Mouse (Mus musculus) intestine, embryonic 15.5 days (tissue): ENCODE measurements at regions not wholly inside any gene's neighbourhood (a gene's known extent, or its start where the extent isn't known, plus 50 kb on each side); places are given as distances from the start of the nearest gene placed in this dataset.

ENCODE experiments used
- ATAC-seq: fragments of 200-750 bp; cut with Nextera tagmentation; 2 replicates; pipeline ENCODE4 v1.8.0; 2017; ENCODE audit warnings: moderate TSS enrichment, moderate library complexity
- H3K27ac ChIP-seq: fragments of 300-500 bp; sonication (generic); 2 replicates; pipeline ENCODE4 v1.5.1; 2015; ENCODE audit warnings: mild to moderate bottlenecking, inconsistent platforms
- H3K27me3 ChIP-seq: fragments of 300-500 bp; sonication (generic); replicated peaks from 2 replicates; pipeline ENCODE4 v1.6.1; 2015; ENCODE audit warnings: inconsistent platforms
- H3K36me3 ChIP-seq: fragments of 300-500 bp; sonication (generic); 2 replicates; pipeline ENCODE4 v1.6.1; 2015; ENCODE audit warnings: inconsistent platforms
- H3K4me1 ChIP-seq: fragments of 300-500 bp; sonication (generic); replicated peaks from 2 replicates; pipeline ENCODE4 v1.6.1; 2015; ENCODE audit warnings: inconsistent platforms
- H3K4me2 ChIP-seq: fragments of 300-500 bp; sonication (generic); replicated peaks from 2 replicates; pipeline ENCODE4 v1.6.1; 2015; ENCODE audit warnings: mild to moderate bottlenecking, inconsistent platforms
- H3K4me3 ChIP-seq: fragments of 300-500 bp; sonication (generic); replicated peaks from 2 replicates; pipeline ENCODE4 v1.5.1; 2015; ENCODE audit warnings: inconsistent platforms
- H3K9ac ChIP-seq: fragments of 300-500 bp; sonication (generic); 2 replicates; pipeline ENCODE4 v1.6.1; 2015; ENCODE audit warnings: inconsistent platforms
- H3K9me3 ChIP-seq: fragments of 300-500 bp; sonication (generic); 2 replicates; pipeline ENCODE4 v1.6.1; 2016; ENCODE audit warnings: inconsistent platforms
- WGBS: fragments of 180-500 bp; shearing (Covaris S2); methylation state at CpG from one replicate; pipeline ENCODE4 v1.1.7; 2015; 5-methylcytosine and 5-hydroxymethylcytosine counted together

DNA sequence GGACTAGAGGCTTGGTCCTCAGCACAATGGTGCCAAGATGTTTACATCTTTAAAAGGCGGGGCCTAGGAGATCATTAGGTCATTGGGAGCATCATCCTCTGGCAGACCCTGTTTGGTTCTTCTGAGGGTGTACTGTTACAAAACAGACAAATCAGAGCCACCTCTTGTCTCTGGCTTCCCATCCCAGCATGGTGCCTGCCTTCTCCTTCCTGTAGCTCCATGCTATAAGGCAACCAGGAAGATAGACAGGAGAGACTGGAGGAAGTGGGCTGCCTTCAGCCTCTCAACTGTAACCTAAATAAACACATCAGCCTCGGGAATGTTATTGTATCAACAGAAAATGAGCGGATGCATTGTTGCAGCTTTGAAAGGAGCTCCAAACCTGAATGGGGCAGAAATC lies 529.8 kb upstream of the Gm765 start:
- no peak overlapping the region for H3K27ac ChIP-seq

DNA sequence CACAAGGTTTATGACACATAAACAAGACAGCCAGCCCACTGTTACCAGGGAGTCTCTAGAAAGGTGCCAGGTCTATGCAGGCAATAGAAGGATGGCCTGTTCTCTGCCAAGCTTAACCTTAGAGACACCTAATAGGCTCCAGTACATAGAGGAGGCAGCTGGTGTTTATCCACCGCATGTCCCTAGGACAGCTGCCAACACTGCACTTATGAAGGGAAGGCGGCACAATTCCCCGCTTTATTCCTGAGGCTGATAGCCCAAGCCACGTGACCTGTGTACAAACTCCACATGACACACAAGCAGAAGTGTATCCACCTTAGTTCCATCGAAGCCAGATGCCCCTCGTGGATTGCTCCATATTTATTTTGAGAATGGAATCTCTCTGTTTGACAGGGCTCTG lies 527.2 kb upstream of the Gm765 start:
- Histone ChIP-seq H3K4me1 (no peaks in the 10 kb centered on the region), H3K9ac (no peak overlapping the region), H3K9me3 (no peaks in the 10 kb centered on the region), H3K36me3 (no peaks in the 10 kb centered on the region), H3K4me2 (no peak overlapping the region), H3K4me3 (no peak overlapping the region), H3K27me3 (no peaks in the 10 kb centered on the region), H3K27ac (no peak overlapping the region)
- no peak for ATAC-seq
- WGBS: 76% methylated on average over 6 of the region's 6 CpGs

More for the DNA sequence above, 529.8 kb upstream of the Gm765 start:
- Histone ChIP-seq H3K4me1 (no peaks in the 10 kb centered on the region), H3K4me3 (no peak overlapping the region), H3K27me3 (no peaks in the 10 kb centered on the region), H3K36me3 (no peaks in the 10 kb centered on the region), H3K9me3 (no peaks in the 10 kb centered on the region), H3K9ac (no peak overlapping the region), H3K4me2 (no peak overlapping the region)
- no peak for ATAC-seq
- WGBS: 37% methylated on average over 3 of the region's 3 CpGs

DNA sequence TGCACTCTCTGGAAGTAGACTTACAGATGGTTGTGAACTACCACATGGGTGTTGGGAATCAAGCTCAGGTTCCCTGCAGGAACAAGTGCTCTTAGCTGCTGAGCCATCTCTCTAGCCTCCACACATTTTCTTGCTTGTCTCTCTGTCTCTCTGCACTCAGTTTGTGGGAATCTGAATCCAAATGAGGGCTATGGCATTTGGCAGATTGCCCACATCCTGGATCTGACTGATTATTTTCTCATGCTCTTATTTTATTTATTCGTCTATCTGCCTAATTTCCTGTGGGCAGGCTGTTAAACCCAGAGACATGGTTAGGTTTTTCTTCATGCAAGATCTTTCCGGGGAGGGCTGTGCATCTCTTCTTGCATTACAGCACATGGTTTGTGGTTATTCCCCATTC lies 521.8 kb upstream of the Gm765 start:
- Histone ChIP-seq H3K4me3 (no peak overlapping the region), H3K4me2 (no peak overlapping the region), H3K36me3 (no peaks in the 10 kb centered on the region), H3K4me1 (no peaks in the 10 kb centered on the region), H3K27ac (no peak overlapping the region), H3K9me3 (no peaks in the 10 kb centered on the region), H3K9ac (no peak overlapping the region), H3K27me3 (no peaks in the 10 kb centered on the region)
- ATAC-seq: no peak
- 49% methylated on average over 2 of the region's 2 CpGs for WGBS

DNA sequence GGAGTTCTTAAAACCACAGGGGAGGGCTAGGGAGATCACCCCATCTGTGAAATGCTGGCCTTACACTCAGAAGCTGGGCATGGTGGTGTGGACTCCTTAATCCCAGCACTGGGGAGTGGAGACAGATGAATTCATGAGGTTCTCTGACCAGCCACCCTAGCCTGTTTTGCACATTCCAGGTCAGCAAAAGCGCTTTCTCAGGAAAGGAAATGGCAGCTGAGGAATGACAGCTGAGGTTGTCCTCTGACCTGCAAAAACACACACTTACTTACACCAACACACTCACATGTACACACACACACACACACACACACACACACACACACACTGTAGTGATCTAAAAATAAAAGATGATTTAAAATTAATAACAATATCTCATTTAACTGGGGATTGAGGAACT lies 513.4 kb upstream of the Gm765 start:
- Histone ChIP-seq H3K36me3 (no peaks in the 10 kb centered on the region), H3K4me3 (no peak overlapping the region), H3K9ac (no peak overlapping the region), H3K9me3 (no peaks in the 10 kb centered on the region), H3K27ac (no peak overlapping the region), H3K4me2 (no peak overlapping the region), H3K27me3 (no peaks in the 10 kb centered on the region), H3K4me1 (0 out of 2 replicates have a peak, but pooled peaks cover 3% of the 10 kb centered on the region)
- no peak for ATAC-seq
- 97% methylated on average over 1 of the region's 1 CpGs for WGBS

DNA sequence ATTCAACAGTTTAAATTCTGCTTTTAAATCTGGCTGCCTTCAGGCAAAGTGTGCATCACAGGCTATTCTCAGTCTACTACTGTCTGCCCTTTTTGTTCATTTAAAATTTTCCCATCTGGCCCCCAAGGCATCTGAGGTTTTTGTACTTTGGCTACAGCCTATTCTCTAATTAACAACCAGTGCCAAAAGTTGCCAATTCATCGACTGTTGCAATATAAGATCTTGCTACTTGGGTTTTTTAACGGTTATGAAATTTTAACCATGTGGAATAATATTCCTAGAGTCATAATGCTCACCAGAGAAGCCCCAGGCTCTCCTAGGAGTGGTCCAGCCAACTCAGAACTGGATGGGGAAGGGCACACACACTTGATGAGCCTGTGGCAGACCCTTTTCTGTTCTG lies 508.4 kb upstream of the Gm765 start:
- ATAC-seq: no peak
- Histone ChIP-seq H3K27ac (no peak overlapping the region), H3K9me3 (no peaks in the 10 kb centered on the region), H3K27me3 (no peaks in the 10 kb centered on the region), H3K4me1 (0 out of 2 replicates have a peak, but pooled peaks cover 3% of the 10 kb centered on the region), H3K36me3 (no peaks in the 10 kb centered on the region), H3K9ac (no peak overlapping the region), H3K4me2 (no peak overlapping the region), H3K4me3 (no peak overlapping the region)
- 84% methylated on average over 2 of the region's 2 CpGs for WGBS

DNA sequence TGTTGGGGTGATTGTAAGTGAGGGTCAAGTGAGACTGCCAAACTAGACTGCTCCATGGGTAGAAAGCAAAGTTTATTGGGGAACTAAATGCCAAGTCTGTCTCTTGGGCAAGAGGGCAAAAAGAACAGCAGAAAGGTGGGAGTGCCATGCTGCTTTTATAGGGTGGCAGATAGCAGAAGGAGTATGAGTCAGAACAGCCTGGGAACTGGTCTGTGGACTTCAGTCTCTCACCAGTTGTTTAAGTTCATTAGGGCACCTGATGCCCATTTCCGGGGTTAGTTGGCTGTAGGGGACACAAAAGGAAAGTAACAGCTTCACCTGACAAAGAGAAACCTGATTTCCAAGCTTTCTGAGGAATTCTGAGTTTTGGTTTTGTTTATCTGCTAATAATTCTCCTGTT lies 506.3 kb upstream of the Gm765 start:
- ATAC-seq: peak; percentile 91
- H3K9ac ChIP-seq: no peak overlapping the region
- H3K27ac ChIP-seq: peak overlapping the region; percentile 27; the same call in 1 of the 2 replicates
- H3K4me1 ChIP-seq: peaks cover 3% of the 10 kb centered on the region; the same call in 1 of the 2 replicates
- 70% methylated on average over 1 of the region's 1 CpGs for WGBS
- no peak overlapping the region for H3K4me3 ChIP-seq
- H3K27me3 ChIP-seq: no peaks in the 10 kb centered on the region
- H3K4me2 ChIP-seq: no peak overlapping the region
- H3K36me3 ChIP-seq: no peaks in the 10 kb centered on the region
- H3K9me3 ChIP-seq: no peaks in the 10 kb centered on the region

DNA sequence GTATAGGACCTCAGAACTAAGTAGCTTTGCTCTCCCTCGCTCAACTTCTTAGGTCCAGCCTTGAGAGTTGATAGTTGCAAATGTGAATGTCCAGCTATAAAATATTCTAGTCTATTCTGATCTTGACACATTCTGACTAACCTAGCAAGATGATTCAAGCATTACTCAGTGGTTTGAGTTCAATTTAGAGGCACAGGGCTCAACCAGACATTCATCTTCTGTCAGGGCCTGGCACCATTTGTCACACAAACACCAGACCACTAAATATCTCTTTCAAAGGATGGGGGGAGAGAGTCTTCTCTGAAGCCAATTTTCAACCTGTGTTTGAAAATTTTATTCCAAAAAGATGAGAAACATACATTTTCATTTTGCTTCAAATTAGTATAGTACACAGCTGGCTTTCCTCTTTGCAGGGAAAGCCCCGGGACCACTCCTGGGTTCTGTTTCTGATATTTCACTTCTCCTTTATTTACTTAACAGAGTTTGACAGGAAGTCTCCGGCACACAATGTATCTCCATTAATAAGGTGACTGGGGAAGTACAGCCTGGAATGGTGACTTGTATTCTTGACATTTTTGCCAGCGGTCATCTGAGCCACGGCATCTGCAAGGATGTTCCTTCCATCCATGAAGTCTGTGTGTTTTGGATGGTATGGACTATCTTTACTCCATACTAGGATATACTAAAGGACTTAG lies 503.6 kb upstream of the Gm765 start:
- Histone ChIP-seq H3K27me3 (no peaks in the 10 kb centered on the region), H3K4me3 (no peak overlapping the region), H3K36me3 (no peaks in the 10 kb centered on the region), H3K9me3 (no peaks in the 10 kb centered on the region), H3K4me1 (peaks cover 6% of the 10 kb centered on the region; the same call in 1 of the 2 replicates), H3K9ac (no peak overlapping the region), H3K4me2 (no peak overlapping the region), H3K27ac (no peak overlapping the region)
- 48% methylated on average over 5 of the region's 5 CpGs for WGBS
- no peak for ATAC-seq

DNA sequence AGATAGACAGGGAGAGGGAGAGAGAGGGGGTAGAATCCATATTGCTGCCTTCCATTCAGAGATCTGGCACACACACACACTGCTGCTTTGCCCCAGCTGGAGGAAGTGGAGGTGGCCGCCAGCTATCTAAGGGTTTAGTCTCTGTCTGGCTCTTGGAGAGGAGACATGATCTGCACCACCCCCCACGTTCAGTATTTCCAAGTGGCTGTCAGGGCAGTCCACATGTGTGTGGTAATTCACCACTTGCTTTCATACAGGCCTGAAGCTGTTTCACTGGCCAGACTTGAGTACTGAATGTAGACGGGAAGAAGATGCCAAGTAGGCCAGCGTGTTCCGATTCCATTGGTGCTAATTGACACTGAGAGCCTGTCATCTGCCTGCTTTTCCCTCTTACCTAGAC lies 501.0 kb upstream of the Gm765 start:
- peak; percentile 57 for ATAC-seq
- no peaks in the 10 kb centered on the region for H3K9me3 ChIP-seq
- no peaks in the 10 kb centered on the region for H3K36me3 ChIP-seq
- no peak overlapping the region for H3K4me2 ChIP-seq
- H3K4me1 ChIP-seq: peaks cover 6% of the 10 kb centered on the region; the same call in 1 of the 2 replicates
- 67% methylated on average over 5 of the region's 5 CpGs for WGBS
- H3K4me3 ChIP-seq: no peak overlapping the region
- H3K9ac ChIP-seq: no peak overlapping the region
- no peak overlapping the region for H3K27ac ChIP-seq
- no peaks in the 10 kb centered on the region for H3K27me3 ChIP-seq

DNA sequence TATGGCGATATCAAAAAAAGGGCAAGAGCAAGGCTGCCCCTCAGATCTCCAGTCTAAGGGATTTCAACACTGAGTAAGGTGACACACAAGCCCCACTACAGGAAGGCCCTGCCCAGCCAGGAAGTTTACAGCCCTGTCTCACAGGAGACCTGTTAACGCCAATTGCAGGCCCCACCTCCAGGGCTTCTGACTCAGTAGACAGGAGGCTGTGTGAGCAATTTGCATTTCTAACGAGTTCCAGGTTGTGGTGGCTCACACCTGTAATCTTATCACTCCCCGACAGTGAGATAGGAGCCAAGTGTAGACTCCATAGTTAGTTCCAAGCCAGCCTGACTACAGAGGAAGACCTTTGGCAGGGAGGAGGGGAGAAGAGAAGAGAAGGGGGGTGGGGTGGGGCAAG lies 500.4 kb upstream of the Gm765 start:
- Histone ChIP-seq H3K9ac (no peak overlapping the region), H3K4me2 (no peak overlapping the region), H3K36me3 (no peaks in the 10 kb centered on the region), H3K27me3 (no peaks in the 10 kb centered on the region), H3K9me3 (no peaks in the 10 kb centered on the region), H3K4me1 (peaks cover 6% of the 10 kb centered on the region; the same call in 1 of the 2 replicates), H3K4me3 (no peak overlapping the region), H3K27ac (no peak overlapping the region)
- 42% methylated on average over 4 of the region's 4 CpGs for WGBS
- ATAC-seq: peak; percentile 96

DNA sequence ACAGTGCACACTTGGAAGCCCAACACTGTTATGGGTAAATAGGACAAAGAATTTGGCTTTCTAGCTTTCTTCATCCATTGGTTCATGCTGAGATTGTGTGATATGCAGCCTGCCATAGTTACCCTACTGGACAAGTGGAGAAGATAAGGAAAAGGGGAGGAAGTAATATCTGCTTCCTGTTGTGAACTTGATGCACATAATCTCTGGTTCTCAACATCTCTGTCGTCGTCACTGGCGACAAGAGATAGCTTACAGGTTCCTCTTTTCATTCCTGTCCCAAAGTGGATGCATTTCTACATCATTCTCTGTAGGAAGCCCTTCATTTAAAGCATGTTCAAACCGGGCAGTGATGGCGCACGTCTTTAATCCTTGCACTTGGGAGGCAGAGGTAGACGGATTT lies 491.4 kb upstream of the Gm765 start:
- ATAC-seq: no peak
- Histone ChIP-seq H3K9ac (no peak overlapping the region), H3K4me1 (no peaks in the 10 kb centered on the region), H3K4me2 (no peak overlapping the region), H3K9me3 (no peaks in the 10 kb centered on the region), H3K27me3 (no peaks in the 10 kb centered on the region), H3K36me3 (no peaks in the 10 kb centered on the region), H3K27ac (no peak overlapping the region), H3K4me3 (no peak overlapping the region)
- 88% methylated on average over 7 of the region's 7 CpGs for WGBS

DNA sequence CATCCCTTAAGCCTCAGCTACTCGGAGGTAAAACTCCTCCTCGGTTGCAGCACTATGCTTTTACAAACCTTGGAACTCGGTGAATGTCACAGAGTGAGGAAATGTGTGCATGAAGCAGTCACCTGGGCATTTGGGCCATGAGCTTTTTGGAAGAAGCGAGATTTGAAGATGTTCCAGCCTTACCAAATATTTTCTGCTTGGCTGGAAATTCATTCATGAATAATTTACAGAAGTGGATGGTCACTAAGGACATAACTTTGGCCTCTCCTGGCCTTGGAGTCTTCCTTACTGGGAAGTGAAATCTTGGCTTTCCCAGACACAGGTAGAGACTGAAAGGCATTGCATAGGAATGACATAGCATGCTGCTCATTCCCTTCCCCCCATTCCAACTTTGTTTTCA lies 487.6 kb upstream of the Gm765 start:
- Histone ChIP-seq H3K36me3 (no peaks in the 10 kb centered on the region), H3K4me3 (no peak overlapping the region), H3K27ac (no peak overlapping the region), H3K4me2 (no peak overlapping the region), H3K4me1 (no peaks in the 10 kb centered on the region), H3K9me3 (no peaks in the 10 kb centered on the region), H3K9ac (no peak overlapping the region), H3K27me3 (no peaks in the 10 kb centered on the region)
- WGBS: 41% methylated on average over 4 of the region's 4 CpGs
- ATAC-seq: no peak

DNA sequence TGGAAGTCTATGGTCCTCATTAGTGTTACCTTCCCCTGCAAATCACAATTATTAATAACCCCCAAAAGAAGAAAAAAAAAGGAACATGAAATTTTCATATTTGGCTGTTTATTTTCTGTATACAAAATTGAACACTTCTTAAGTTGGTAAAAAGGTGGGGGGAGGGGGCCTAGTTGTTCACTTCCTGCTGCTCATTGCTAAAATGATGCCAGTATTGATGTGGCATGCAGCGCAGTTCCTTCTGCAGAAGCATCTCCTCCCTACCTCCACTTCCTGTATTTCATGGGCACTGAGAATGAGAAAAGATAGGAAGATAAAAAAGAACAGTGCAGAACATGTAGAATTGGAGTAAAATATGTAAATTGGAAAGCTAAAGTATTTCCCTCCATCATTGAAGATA lies 465.5 kb upstream of the Gm765 start:
- Histone ChIP-seq H3K9ac (no peak overlapping the region), H3K27ac (no peak overlapping the region), H3K4me1 (no peaks in the 10 kb centered on the region), H3K9me3 (no peaks in the 10 kb centered on the region), H3K4me3 (no peak overlapping the region), H3K27me3 (no peaks in the 10 kb centered on the region), H3K36me3 (no peaks in the 10 kb centered on the region), H3K4me2 (no peak overlapping the region)
- no peak for ATAC-seq
- 90% methylated on average over 1 of the region's 1 CpGs for WGBS

DNA sequence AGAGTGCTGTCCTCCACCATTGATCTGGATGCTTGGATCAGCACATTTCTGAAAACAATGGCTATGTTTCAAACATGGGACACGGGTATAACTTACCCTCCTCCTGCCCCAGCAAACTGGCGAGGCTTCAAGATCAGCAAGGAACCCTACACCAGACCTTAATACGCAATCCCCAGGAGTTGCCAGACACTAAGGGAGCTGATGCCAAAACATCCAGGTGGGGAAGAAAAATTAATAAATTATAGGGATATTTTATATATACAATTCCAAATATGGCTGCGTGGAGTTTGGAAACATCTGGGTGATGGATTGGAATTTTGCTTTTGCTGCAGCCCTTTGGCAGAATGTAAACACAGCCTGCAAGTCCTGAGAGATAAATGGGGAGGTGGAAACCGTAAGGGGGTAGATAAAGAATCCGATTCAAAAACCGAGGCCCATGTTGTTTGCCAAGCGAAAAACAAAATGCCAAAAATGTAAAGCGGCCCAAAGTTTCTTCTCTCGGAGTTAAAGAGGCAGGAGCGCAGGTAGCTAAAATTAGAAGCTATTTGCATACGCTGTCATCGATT lies 460.9 kb upstream of the Gm765 start:
- no peak overlapping the region for H3K4me3 ChIP-seq
- no peaks in the 10 kb centered on the region for H3K9me3 ChIP-seq
- no peak overlapping the region for H3K9ac ChIP-seq
- H3K4me1 ChIP-seq: no peaks in the 10 kb centered on the region
- no peaks in the 10 kb centered on the region for H3K27me3 ChIP-seq
- H3K27ac ChIP-seq: no peak overlapping the region
- H3K36me3 ChIP-seq: no peaks in the 10 kb centered on the region
- peak; percentile 39; the same call in 1 of the 2 replicates for ATAC-seq
- no peak overlapping the region for H3K4me2 ChIP-seq
- WGBS: 43% methylated on average over 13 of the region's 13 CpGs
